Mouse (Mus musculus) small intestine, adult 2 months (tissue): ENCODE measurements around the gene Gm20605.

Source experiments
- CTCF ChIP-seq: fragments of 200-500 bp; IDR thresholded peaks from 2 replicates; pipeline ENCODE4 v1.5.1; 2012; ENCODE audit warnings: low read depth, mild to moderate bottlenecking, control low read depth, inconsistent platforms, low read length, moderate library complexity, mixed read lengths; ENCODE audit not compliant: insufficient replicate concordance, insufficient read length; ENCODE audit errors: extremely low read depth
- POLR2A ChIP-seq: fragments of 200-500 bp; IDR thresholded peaks from 2 replicates; pipeline ENCODE4 v1.6.1; 2012; ENCODE audit warnings: low read depth, mild to moderate bottlenecking, control low read depth, inconsistent platforms, low read length, moderate library complexity

- TF ChIP-seq CTCF = peak; percentile 77; the same call in 1 of the 2 replicates
- TF ChIP-seq POLR2A = no peak
Observed at GRCm38 (mm10) chr5:137584976-137585375, 44.0 kb upstream of the Gm20605 start.
